Mouse (Mus musculus) heart, postnatal 25 days (tissue): Measurements from ENCODE around the gene Snrpd3. TPM values are rescaled to one million over a fixed set of nuclear protein-coding genes. Genes with fewer than 3 reads are reported as not detected.
"Not testable (repeated sequence)": the region's sequence is repeated elsewhere in the genome, so short reads cannot be mapped to it uniquely, and the experiment has no call there.

ENCODE experiments used
- DNase-seq: peaks from one replicate; pipeline ENCODE4 v3.0.0; 2022; ENCODE audit warnings: low spot score
- intact Hi-C: fragments of 180-260 bp; cut with DNase I; formaldehyde crosslinking; loops from one replicate; pipeline ENCODE4 v1.15.1; 2025
- total RNA-seq, 2 experiments: library from RNA; stranded (reverse); gene quantifications; 2 replicates each; pipeline ENCODE4 v1.2.3; 2021

Gene Snrpd3
- total RNA-seq = 10 to 100 TPM; 65.8 to 72.0 TPM

GRCm38 (mm10) chr10:75517073-75517757 lies at the start of gene Snrpd3:
Gene Snrpd3, plus strand, starts transcription at chr10:75517551.
- peak; percentile 93 for DNase-seq
- intact Hi-C loops = no loop called here

- DNase-seq = no peak
- intact Hi-C loops = no loop called here
These were observed 43.9 kb upstream of the Snrpd3 start for GRCm38 (mm10) chr10:75473411-75473810.

- intact Hi-C loops = no loop called here
- DNase-seq = no peak
These were observed 42.8 kb upstream of the Snrpd3 start for GRCm38 (mm10) chr10:75474571-75474970.

GRCm38 (mm10) chr10:75475139-75475850 lies 42.1 kb upstream of the Snrpd3 start:
- intact Hi-C loops = not testable (repeated sequence)

GRCm38 (mm10) chr10:75477034-75477433 lies 40.3 kb upstream of the Snrpd3 start:
- intact Hi-C loops = no loop called here
- DNase-seq = peak; percentile 13

More at GRCm38 (mm10) chr10:75475139-75475850, 42.1 kb upstream of the Snrpd3 start:
- DNase-seq = not testable (repeated sequence)

- DNase-seq = no peak
- intact Hi-C loops = no loop called here
These were observed 37.4 kb upstream of the Snrpd3 start for GRCm38 (mm10) chr10:75479955-75480354.

GRCm38 (mm10) chr10:75481703-75482102 lies 35.6 kb upstream of the Snrpd3 start:
- intact Hi-C loops = no loop called here
- no peak for DNase-seq

- intact Hi-C loops = no loop called here
- no peak for DNase-seq
These were observed 35.1 kb upstream of the Snrpd3 start for GRCm38 (mm10) chr10:75482271-75482670.

- intact Hi-C loops = no loop called here
- no peak for DNase-seq
These were observed 34.4 kb upstream of the Snrpd3 start for GRCm38 (mm10) chr10:75482919-75483483.

GRCm38 (mm10) chr10:75484066-75484465 lies 33.3 kb upstream of the Snrpd3 start:
- intact Hi-C loops = no loop called here
- DNase-seq = no peak

- no peak for DNase-seq
- intact Hi-C loops = loop anchor here (5.0 kb wide), 2 partner anchors 92 to 167 kb away; partner anchors contain the start of gene Adora2a
These were observed 32.6 kb upstream of the Snrpd3 start for GRCm38 (mm10) chr10:75484767-75485166.

GRCm38 (mm10) chr10:75486086-75486979 lies 31.0 kb upstream of the Snrpd3 start:
- intact Hi-C loops = loop anchor here (2.0 to 5.0 kb wide), 5 partner anchors 42 to 304 kb away; partner anchors contain the start of gene Adora2a
- DNase-seq = peak; percentile 28

GRCm38 (mm10) chr10:75487131-75487530 lies 30.2 kb upstream of the Snrpd3 start:
- intact Hi-C loops = loop anchor here (2.0 to 5.0 kb wide), 5 partner anchors 42 to 304 kb away; partner anchors contain the start of gene Adora2a
- DNase-seq = no peak

GRCm38 (mm10) chr10:75489522-75489921 lies 27.8 kb upstream of the Snrpd3 start:
- no peak for DNase-seq
- intact Hi-C loops = loop anchor here (5.0 kb wide), 2 partner anchors 97 to 172 kb away; partner anchors contain the start of gene Adora2a

- intact Hi-C loops = no loop called here
- no peak for DNase-seq
These were observed 26.6 kb upstream of the Snrpd3 start for GRCm38 (mm10) chr10:75490731-75491130.

- DNase-seq = no peak
- intact Hi-C loops = no loop called here
These were observed 26.0 kb upstream of the Snrpd3 start for GRCm38 (mm10) chr10:75491234-75491935.

GRCm38 (mm10) chr10:75491936-75492262 lies 25.5 kb upstream of the Snrpd3 start:
- no peak for DNase-seq
- intact Hi-C loops = no loop called here

GRCm38 (mm10) chr10:75495304-75495703 lies 22.0 kb upstream of the Snrpd3 start:
- intact Hi-C loops = no loop called here
- no peak for DNase-seq

GRCm38 (mm10) chr10:75495921-75496320 lies 21.4 kb upstream of the Snrpd3 start:
- intact Hi-C loops = no loop called here
- DNase-seq = no peak
